Mouse (Mus musculus): ENCODE results near the gene Gm7324. TPM values are rescaled to one million over a fixed set of nuclear protein-coding genes. Genes with fewer than 3 reads are reported as not detected.

The Gm7324 gene
- polyA plus RNA-seq (2017; shearing (Covaris generic)): 2.0 TPM

DNA sequence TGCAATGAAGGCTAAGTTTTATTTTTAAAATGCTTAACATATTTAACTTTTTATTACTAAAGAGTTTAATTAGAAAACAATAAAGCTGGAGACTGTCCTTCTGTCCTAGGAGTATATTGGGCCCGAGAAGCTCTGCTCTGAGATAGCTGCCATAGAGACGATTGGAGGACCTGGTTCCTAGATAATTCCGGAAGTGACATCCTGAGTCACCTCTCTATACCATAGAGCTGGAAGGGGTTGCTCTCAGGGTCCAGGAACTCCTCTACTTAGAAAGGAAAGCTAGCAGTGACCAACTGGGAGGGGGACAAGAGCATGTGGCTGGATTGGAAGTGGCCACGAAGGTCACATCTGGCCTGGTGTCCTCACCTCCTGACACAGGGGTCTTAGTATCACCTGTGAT is at the start of gene Gm7324:
TSS of gene Gm7324 (plus strand) at position 208 of the 400 bp plus-strand sequence.

DNA sequence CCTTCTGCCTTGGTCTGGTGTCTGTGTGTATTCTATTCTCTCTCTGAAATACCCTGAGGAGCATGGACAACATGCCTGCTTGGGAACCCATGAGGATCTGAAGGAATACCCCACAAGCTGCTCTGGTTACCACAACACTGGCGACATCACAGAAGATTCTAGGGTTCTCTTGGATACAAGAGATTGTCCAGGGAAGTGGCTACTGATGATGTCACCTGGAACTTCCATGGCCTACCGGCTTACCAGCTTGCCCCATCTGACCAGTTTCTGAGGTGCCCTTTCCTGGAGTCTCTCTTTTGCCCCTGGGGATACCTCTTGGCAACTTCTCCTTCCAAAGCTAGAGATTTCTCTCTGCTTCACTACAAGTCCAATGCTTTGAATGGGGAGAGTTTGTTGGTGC is 20.5 kb upstream of the Gm7324 start, which contains the start of gene Gm8165:
TSS of gene Gm8165 (minus strand) at position 101 of the 400 bp plus-strand sequence.

DNA sequence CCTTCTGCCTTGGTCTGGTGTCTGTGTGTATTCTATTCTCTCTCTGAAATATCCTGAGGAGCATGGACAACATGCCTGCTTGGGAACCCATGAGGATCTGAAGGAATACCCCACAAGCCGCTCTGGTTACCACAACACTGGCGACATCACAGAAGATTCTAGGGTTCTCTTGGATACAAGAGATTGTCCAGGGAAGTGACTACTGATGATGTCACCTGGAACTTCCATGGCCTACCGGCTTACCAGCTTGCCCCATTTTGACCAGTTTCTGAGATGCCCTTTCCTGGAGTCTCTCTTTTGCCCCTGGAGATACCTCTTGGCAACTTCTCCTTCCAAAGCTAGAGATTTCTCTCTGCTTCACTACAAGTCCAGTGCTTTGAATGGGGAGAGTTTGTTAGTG is 29.8 kb downstream of the Gm7324 start, which contains the start of gene Gm16506:
TSS of gene Gm16506 (minus strand) at position 101 of the 400 bp plus-strand sequence.

DNA sequence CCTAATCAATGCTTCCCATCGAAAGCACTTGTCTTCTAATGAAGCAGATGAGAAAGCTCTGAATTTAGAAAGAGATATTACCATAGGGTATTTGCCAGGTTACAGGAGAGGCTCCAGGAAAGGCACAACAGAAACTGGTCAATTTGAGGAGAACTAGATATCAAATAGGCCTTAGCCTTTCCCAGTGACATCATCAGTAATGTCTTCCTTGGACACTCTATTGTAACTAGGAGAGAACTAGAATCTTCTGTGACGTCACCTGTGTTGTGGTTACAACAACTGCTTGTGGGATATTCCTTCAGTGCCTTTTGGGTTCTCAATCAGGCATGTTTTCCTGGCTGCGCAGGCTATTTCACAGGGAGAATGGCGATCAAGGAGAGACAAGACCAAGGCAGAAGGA is 49.9 kb downstream of the Gm7324 start, which contains the start of gene Gm6526:
TSS of gene Gm6526 (plus strand) at position 301 of the 400 bp plus-strand sequence.

Other genes starting within 250 kb of the Gm7324 start
- not detected for gene Gm5799, start 154.3 kb upstream of the Gm7324 start, polyA plus RNA-seq (2017; shearing (Covaris generic))
- gene Gm17654, start 118.7 kb upstream of the Gm7324 start, polyA plus RNA-seq (2017; shearing (Covaris generic)): not detected
- gene Gm10375, start 89.8 kb upstream of the Gm7324 start, polyA plus RNA-seq (2017; shearing (Covaris generic)): not detected
- gene Gm8165, start 20.6 kb upstream of the Gm7324 start, polyA plus RNA-seq (2017; shearing (Covaris generic)): not detected
- not detected for gene Gm16506, start 29.7 kb downstream of the Gm7324 start, polyA plus RNA-seq (2017; shearing (Covaris generic))
- not detected for gene Gm6526, start 50.0 kb downstream of the Gm7324 start, polyA plus RNA-seq (2017; shearing (Covaris generic))
- gene Gm8180, start 86.9 kb downstream of the Gm7324 start, polyA plus RNA-seq (2017; shearing (Covaris generic)): not detected
- not detected for gene Ear1, start 177.7 kb downstream of the Gm7324 start, polyA plus RNA-seq (2017; shearing (Covaris generic))
- not detected for gene Ear10, start 225.7 kb downstream of the Gm7324 start, polyA plus RNA-seq (2017; shearing (Covaris generic))
- not detected for gene Gm8113, start 227.6 kb downstream of the Gm7324 start, polyA plus RNA-seq (2017; shearing (Covaris generic))

All from inflammation-experienced regulatory T-cells, adult 16 weeks (primary cell).